Mouse (Mus musculus) small intestine, adult 2 months (tissue): ENCODE measurements around the gene Gnai2.

ENCODE experiments used
- CTCF ChIP-seq: fragments of 200-500 bp; IDR thresholded peaks from 2 replicates; pipeline ENCODE4 v1.5.1; 2012; ENCODE audit warnings: low read depth, mild to moderate bottlenecking, control low read depth, inconsistent platforms, low read length, moderate library complexity, mixed read lengths; ENCODE audit not compliant: insufficient replicate concordance, insufficient read length; ENCODE audit errors: extremely low read depth
- POLR2A ChIP-seq: fragments of 200-500 bp; IDR thresholded peaks from 2 replicates; pipeline ENCODE4 v1.6.1; 2012; ENCODE audit warnings: low read depth, mild to moderate bottlenecking, control low read depth, inconsistent platforms, low read length, moderate library complexity

DNA sequence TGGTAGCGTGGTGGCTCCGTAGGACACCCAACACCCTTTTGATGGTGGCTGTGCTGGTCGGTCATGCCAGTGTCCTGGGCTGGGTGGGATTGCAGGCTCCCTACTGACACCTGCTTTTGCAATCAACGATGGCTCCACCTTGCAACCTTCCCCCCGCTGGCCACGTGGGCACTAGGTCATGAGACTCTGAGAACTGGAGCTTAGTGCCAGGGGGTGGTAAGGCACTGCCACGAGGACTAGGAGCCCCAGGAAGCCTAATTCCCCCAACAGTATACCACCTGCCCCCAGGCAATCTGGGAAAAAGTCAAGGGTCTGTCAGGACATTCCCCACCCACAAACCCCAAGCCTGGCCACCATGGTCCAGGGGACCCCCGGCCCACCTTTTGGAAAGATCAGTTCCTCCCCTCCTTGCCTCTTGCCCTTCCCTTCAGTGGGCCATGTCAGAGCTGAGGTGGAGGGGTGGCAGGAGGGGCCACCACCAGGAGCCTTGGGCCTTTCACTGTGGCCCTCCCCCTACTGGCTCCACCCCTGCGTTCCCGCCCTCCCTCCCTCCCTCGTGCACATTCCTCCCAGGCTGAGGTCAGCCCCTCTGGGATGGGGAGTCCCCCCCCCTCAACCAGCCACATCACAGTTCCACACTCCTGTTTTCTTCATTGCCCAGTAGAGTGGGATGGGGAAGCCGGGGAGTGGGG lies 26.3 kb downstream of the Gnai2 start, which contains the start of gene Sema3b:
- TF ChIP-seq CTCF (no peak), POLR2A (no peak; the same call in 1 of the 2 replicates)
